Mouse (Mus musculus) hindbrain, embryonic 11.5 days (tissue): ENCODE data around the gene Tcf25. TPM values are rescaled to one million over a fixed set of nuclear protein-coding genes. Genes with fewer than 3 reads are reported as not detected.
"Not testable (repeated sequence)": the region's sequence is repeated elsewhere in the genome, so short reads cannot be mapped to it uniquely, and the experiment has no call there.

ENCODE experiments used
- ATAC-seq: fragments of 200-750 bp; cut with Nextera tagmentation; 2 replicates; pipeline ENCODE4 v1.8.0; 2017; ENCODE audit warnings: mild to moderate bottlenecking, moderate TSS enrichment, moderate library complexity; ENCODE audit not compliant: low FRiP score
- DNase-seq: peaks from one replicate; pipeline ENCODE4 v3.0.0-alpha.2; 2015; ENCODE audit warnings: low spot score
- H3K27ac ChIP-seq: fragments of 300-500 bp; sonication (generic); 2 replicates; pipeline ENCODE4 v1.5.1; 2014; ENCODE audit warnings: mild to moderate bottlenecking, low read depth, low read length
- H3K27me3 ChIP-seq: fragments of 300-500 bp; sonication (generic); 2 replicates; pipeline ENCODE4 v1.6.1; 2014; ENCODE audit warnings: mild to moderate bottlenecking, low read length, moderate library complexity, mixed read lengths; ENCODE audit not compliant: control insufficient read depth, insufficient read depth
- H3K36me3 ChIP-seq: fragments of 300-500 bp; sonication (generic); 2 replicates; pipeline ENCODE4 v1.6.1; 2014; ENCODE audit warnings: mild to moderate bottlenecking, low read length, moderate library complexity, mixed read lengths; ENCODE audit not compliant: control insufficient read depth, insufficient read depth
- H3K4me1 ChIP-seq: fragments of 300-500 bp; sonication (generic); replicated peaks from 2 replicates; pipeline ENCODE4 v1.6.1; 2014; ENCODE audit warnings: low read length, mixed read lengths; ENCODE audit not compliant: control insufficient read depth, insufficient read depth
- H3K4me2 ChIP-seq: fragments of 300-500 bp; sonication (generic); replicated peaks from 2 replicates; pipeline ENCODE4 v1.6.1; 2014; ENCODE audit warnings: mild to moderate bottlenecking, low read depth, low read length
- H3K4me3 ChIP-seq: fragments of 300-500 bp; sonication (generic); 2 replicates; pipeline ENCODE4 v1.5.1; 2014; ENCODE audit warnings: low read depth, low read length
- H3K9ac ChIP-seq: fragments of 300-500 bp; sonication (generic); 2 replicates; pipeline ENCODE4 v1.6.1; 2014; ENCODE audit warnings: low read depth, low read length
- H3K9me3 ChIP-seq: fragments of 300-500 bp; sonication (generic); 2 replicates; pipeline ENCODE4 v1.6.1; 2016; ENCODE audit warnings: low read length; ENCODE audit not compliant: control insufficient read depth
- WGBS: fragments of 180-500 bp; shearing (Covaris S2); extraction: QIAGEN DNeasy Blood & Tissue Kit; methylation state at CpG from one replicate; pipeline ENCODE4 v1.1.7; 2014; 5-methylcytosine and 5-hydroxymethylcytosine counted together
- polyA plus RNA-seq: library from polyadenylated mRNA; unstranded; fragments of >200 nt; fragmentation: Nextera tagmentation; extraction: Ambion mirVana; gene quantifications from 2 replicates; pipeline ENCODE4 v1.2.1, GENCODE M21; 2014

Tcf25 gene
- polyA plus RNA-seq, 1 experiment from 2014 or later: 179 TPM

GRCm38 (mm10) chr8:123451747-123452146 is 78.2 kb downstream of the Tcf25 start:
- H3K36me3 ChIP-seq, H3K27me3 ChIP-seq, ATAC-seq, H3K9me3 ChIP-seq, H3K4me2 ChIP-seq, H3K9ac ChIP-seq, DNase-seq, H3K27ac ChIP-seq, H3K4me3 ChIP-seq, H3K4me1 ChIP-seq: not testable (repeated sequence)
- WGBS: 97% methylated on average over 11 of the region's 12 CpGs

DNA sequence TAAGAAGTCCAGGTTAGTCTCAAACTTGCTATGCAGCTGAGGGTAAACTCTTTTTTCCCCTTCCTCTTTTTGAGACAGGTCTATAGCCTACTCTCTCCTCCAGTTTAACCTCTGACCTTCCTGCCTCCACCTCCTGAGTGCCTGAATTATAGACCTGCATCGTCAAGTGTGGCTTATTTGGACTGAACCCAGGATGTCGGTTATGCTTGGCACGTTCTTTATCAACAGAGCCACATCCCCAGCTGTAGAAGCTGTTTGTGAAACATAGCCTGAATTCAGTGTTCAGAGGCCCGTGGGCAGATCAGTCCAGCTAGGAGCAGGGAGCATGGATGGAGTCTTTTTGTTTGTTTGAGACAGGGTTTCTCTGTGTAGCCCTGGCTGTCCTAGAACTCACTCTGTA is 78.6 kb downstream of the Tcf25 start:
- peaks cover 2% of the 10 kb centered on the region; the same call in 1 of the 2 replicates for H3K36me3 ChIP-seq
- no peaks in the 10 kb centered on the region for H3K27me3 ChIP-seq
- H3K4me3 ChIP-seq: no peak overlapping the region
- no peaks in the 10 kb centered on the region for H3K9me3 ChIP-seq
- DNase-seq (no peak), ATAC-seq (no peak)
- 91% methylated on average over 4 of the region's 4 CpGs for WGBS
- no peak overlapping the region for H3K4me2 ChIP-seq
- H3K4me1 ChIP-seq: no peaks in the 10 kb centered on the region
- H3K27ac ChIP-seq: no peak overlapping the region
- H3K9ac ChIP-seq: no peak overlapping the region

- 83% methylated on average over 7 of the region's 7 CpGs for WGBS
- no peak for ATAC-seq
- H3K36me3 ChIP-seq: peaks cover 5% of the 10 kb centered on the region; the same call in 1 of the 2 replicates
Measured at GRCm38 (mm10) chr8:123453291-123453690, 79.7 kb downstream of the Tcf25 start.

More at GRCm38 (mm10) chr8:123453291-123453690, 79.7 kb downstream of the Tcf25 start:
- Histone ChIP-seq H3K4me3 (no peak overlapping the region), H3K4me2 (no peak overlapping the region), H3K4me1 (no peaks in the 10 kb centered on the region), H3K9ac (no peak overlapping the region), H3K27me3 (no peaks in the 10 kb centered on the region), H3K27ac (no peak overlapping the region), H3K9me3 (no peaks in the 10 kb centered on the region)
- DNase-seq: no peak

Other genes starting within 250 kb of the Tcf25 start
- gene Sult5a1, start 215.4 kb upstream of the Tcf25 start, polyA plus RNA-seq: 4.8 and 5.5 TPM in 2 replicates
- gene Dpep1, start 187.5 kb upstream of the Tcf25 start, polyA plus RNA-seq: 0.43 and 0.85 TPM in 2 replicates
- 87.7 and 94.3 TPM in 2 replicates for gene Chmp1a, start 161.0 kb upstream of the Tcf25 start, polyA plus RNA-seq
- 5.5 and 6.1 TPM in 2 replicates for gene Spata33, start 160.9 kb upstream of the Tcf25 start, polyA plus RNA-seq
- 32.3 and 34.5 TPM in 2 replicates for gene Cdk10, start 148.9 kb upstream of the Tcf25 start, polyA plus RNA-seq
- gene Spata2l, start 137.5 kb upstream of the Tcf25 start, polyA plus RNA-seq: 1.8 and 2.2 TPM in 2 replicates
- gene Zfp276, start 119.6 kb upstream of the Tcf25 start, polyA plus RNA-seq: 18.1 and 18.6 TPM in 2 replicates
- 24.9 and 28.0 TPM in 2 replicates for gene Vps9d1, start 119.4 kb upstream of the Tcf25 start, polyA plus RNA-seq
- 26.9 and 35.4 TPM in 2 replicates for gene Fanca, start 55.2 kb upstream of the Tcf25 start, polyA plus RNA-seq
- gene Spire2, start 41.0 kb upstream of the Tcf25 start, polyA plus RNA-seq: 13.1 and 13.2 TPM in 2 replicates
- 0.11 and 0.49 TPM in 2 replicates for gene Mc1r, start 33.4 kb downstream of the Tcf25 start, polyA plus RNA-seq
- 950 and 1,011 TPM in 2 replicates for gene Tubb3, start 37.7 kb downstream of the Tcf25 start, polyA plus RNA-seq
- gene Def8, start 49.8 kb downstream of the Tcf25 start, polyA plus RNA-seq: 32.5 and 32.7 TPM in 2 replicates
- gene Afg3l1, start 104.2 kb downstream of the Tcf25 start, polyA plus RNA-seq: 30.7 and 32.3 TPM in 2 replicates
- gene Dbndd1, start 141.7 kb downstream of the Tcf25 start, polyA plus RNA-seq: 40.7 and 42.1 TPM in 2 replicates
- gene Gas8, start 145.1 kb downstream of the Tcf25 start, polyA plus RNA-seq: 45.5 and 50.7 TPM in 2 replicates